Mouse (Mus musculus) adrenal gland, postnatal 14 days (tissue): ENCODE measurements around the gene Spata2. TPM values are rescaled to one million over a fixed set of nuclear protein-coding genes. Genes with fewer than 3 reads are reported as not detected.

Source experiments
- DNase-seq: peaks from one replicate; pipeline ENCODE4 v3.0.0; 2021; ENCODE audit warnings: mixed read lengths
- total RNA-seq: library from RNA; stranded (reverse); gene quantifications from 2 replicates; pipeline ENCODE4 v1.2.3, GENCODE M21; 2021

Gene Spata2
- total RNA-seq, 1 experiment from 2014 or later = 30.1 TPM

- peak; percentile 72 for DNase-seq
These were observed 46.5 kb downstream of the Spata2 start for GRCm38 (mm10) chr2:167445911-167446780.

DNA sequence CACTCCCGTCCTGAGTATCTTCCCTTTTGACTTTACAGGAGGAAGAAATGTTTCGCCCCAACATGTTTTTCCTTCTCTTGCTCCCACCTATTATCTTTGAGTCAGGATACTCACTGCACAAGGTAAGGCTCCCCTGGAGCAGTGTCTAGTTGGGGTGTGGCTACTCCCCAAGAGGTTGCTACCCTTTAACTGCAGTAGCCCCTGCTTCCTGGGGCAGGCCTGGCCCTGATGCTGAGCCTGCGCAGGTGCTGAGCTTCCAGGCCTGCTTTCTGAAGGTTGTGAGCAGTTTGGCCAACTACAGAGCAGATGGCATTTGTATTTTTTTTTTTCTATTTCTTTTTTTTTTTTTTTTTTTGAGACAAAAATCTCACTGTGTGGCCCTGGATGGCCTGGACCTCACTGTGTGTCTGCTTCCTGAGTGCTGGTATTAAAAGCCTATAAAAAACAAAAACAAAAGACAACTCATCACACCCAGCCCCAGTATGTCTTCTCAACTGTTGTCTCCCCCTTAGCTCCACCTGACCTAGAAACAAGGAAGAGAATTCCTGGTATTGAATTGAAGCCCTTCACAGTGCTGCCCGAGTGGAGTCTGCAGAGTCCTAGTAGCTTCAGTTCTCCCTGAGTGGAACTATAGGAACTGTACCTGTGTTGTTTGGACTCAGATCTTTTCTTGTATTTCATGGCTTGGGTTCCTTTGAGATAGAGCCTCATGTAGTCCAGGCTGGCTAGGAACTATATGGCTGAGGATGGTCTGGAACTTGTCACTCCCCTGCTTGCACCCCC is 49.1 kb downstream of the Spata2 start:
- DNase-seq = no peak

DNA sequence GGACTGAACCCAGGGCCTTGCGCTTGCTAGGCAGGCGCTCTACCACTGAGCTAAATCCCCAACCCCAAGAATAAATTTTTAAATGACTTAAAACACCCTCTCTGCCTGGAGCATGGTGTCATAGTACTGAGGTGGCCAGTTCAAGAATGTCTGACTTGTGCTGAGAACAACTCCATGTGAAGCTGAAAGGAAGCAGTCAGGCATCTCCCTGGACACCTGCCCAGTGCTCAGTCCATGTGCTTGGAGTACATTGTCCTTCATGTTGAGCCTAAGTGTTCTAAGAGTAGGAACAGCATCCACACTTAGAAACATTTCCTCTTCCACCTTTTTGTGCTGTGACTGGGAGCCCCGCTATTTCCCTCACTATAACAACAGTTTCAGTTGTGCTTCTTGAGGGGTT is 53.3 kb downstream of the Spata2 start:
- no peak for DNase-seq

DNA sequence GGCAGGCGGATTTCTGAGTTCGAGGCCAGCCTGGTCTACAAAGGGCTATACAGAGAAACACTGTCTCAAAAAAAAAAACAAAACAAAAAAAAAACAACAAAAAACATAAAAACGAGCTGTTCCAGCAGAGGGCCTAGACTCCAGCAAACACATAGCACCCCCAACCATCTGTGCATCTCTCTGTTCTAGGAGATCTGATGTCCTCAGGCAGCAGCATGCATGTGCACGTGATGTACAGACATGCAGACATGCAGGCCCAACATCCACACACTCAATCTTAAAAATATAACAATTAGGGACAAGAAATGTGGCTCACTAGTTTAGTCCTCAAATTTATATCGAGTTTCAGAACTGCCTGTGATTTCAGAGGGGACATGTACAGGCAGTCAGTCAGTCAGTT is 56.3 kb downstream of the Spata2 start:
- DNase-seq = no peak

- no peak for DNase-seq
These were observed 57.1 kb downstream of the Spata2 start for GRCm38 (mm10) chr2:167435631-167436030.

GRCm38 (mm10) chr2:167434570-167434969 is 58.1 kb downstream of the Spata2 start:
- no peak for DNase-seq

DNA sequence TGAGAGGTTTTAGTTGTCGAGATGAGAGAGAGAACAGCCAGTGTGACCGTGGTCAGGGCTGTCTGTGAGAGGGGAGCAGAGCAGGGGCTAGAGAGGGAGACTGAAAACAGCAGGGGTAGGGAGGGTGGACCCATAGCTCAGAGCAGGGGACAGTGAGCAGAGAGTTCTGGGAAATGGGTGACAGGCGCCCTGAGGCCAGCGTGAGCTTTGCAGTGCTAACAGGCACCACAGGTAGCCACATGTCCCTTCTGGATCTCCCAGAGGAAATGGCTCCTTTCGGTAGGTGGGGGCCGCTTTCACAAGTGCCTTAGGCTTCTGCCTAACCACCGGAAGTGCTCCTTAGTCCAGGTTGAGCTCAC is 61.3 kb downstream of the Spata2 start:
- no peak for DNase-seq

Other genes starting within 250 kb of the Spata2 start
- 75.6 and 77.7 TPM in 2 replicates for gene B4galt5, start 143.7 kb downstream of the Spata2 start, total RNA-seq
- 32.1 and 38.2 TPM in 2 replicates for gene Slc9a8, start 71.2 kb downstream of the Spata2 start, total RNA-seq
- gene Rnf114, start 242 bp downstream of the Spata2 start, total RNA-seq = 57.6 and 62.9 TPM in 2 replicates
- gene Snai1, start 45.3 kb upstream of the Spata2 start, total RNA-seq = 7.2 and 10.6 TPM in 2 replicates
- 172 and 174 TPM in 2 replicates for gene Ube2v1, start 139.2 kb upstream of the Spata2 start, total RNA-seq
- 19.2 and 23.8 TPM in 2 replicates for gene Gm20431, start 168.6 kb upstream of the Spata2 start, total RNA-seq
- 358 and 403 TPM in 2 replicates for gene Cebpb, start 196.0 kb upstream of the Spata2 start, total RNA-seq
- gene Tmem189, start 196.9 kb upstream of the Spata2 start, total RNA-seq = 30.7 and 37.5 TPM in 2 replicates